Mouse (Mus musculus) brown adipose tissue, adult 24 weeks (tissue): ENCODE measurements around the gene Ube2q2. TPM values are rescaled to one million over a fixed set of nuclear protein-coding genes. Genes with fewer than 3 reads are reported as not detected.
"Not testable (repeated sequence)": the region's sequence is repeated elsewhere in the genome, so short reads cannot be mapped to it uniquely, and the experiment has no call there.

Source experiments
- H3K27ac ChIP-seq: fragments of 200-500 bp; replicated peaks from 2 replicates; pipeline ENCODE4 v1.5.1; 2012; ENCODE audit warnings: low read depth, mild to moderate bottlenecking, low read length
- H3K4me1 ChIP-seq: fragments of 200-500 bp; 2 replicates; pipeline ENCODE4 v1.6.1; 2012; ENCODE audit warnings: low read length, mixed read lengths; ENCODE audit not compliant: control insufficient read depth, insufficient read depth, insufficient read length
- H3K4me3 ChIP-seq: fragments of 200-500 bp; 2 replicates; pipeline ENCODE4 v1.5.1; 2012; ENCODE audit warnings: low read depth, mild to moderate bottlenecking, low read length, moderate library complexity; ENCODE audit not compliant: insufficient read depth
- polyA plus RNA-seq: library from polyadenylated mRNA; stranded (reverse); fragments of >200 nt; gene quantifications from 2 replicates; pipeline ENCODE4 v1.2.4, GENCODE M21; 2012; ENCODE audit not compliant: missing spikeins, insufficient read depth, insufficient read length

The Ube2q2 gene
- polyA plus RNA-seq, 1 experiment: 50.8 TPM

- no peak overlapping the region for H3K4me3 ChIP-seq
- peaks cover 4% of the 10 kb centered on the region for H3K4me1 ChIP-seq
- H3K27ac ChIP-seq: no peak overlapping the region
These were observed 66.4 kb downstream of the Ube2q2 start for GRCm38 (mm10) chr9:55215056-55215455.

GRCm38 (mm10) chr9:55215648-55216047, 67.0 kb downstream of the Ube2q2 start:
- H3K27ac ChIP-seq: 0 out of 2 replicates have a peak overlapping the region, but pooled peaks have one; percentile 23
- peaks cover 4% of the 10 kb centered on the region for H3K4me1 ChIP-seq
- H3K4me3 ChIP-seq: no peak overlapping the region

- 0 out of 2 replicates have a peak overlapping the region, but pooled peaks have one; percentile 23 for H3K27ac ChIP-seq
- H3K4me1 ChIP-seq: peaks cover 4% of the 10 kb centered on the region
- no peak overlapping the region for H3K4me3 ChIP-seq
These were observed 67.4 kb downstream of the Ube2q2 start for GRCm38 (mm10) chr9:55216078-55216477.

GRCm38 (mm10) chr9:55217381-55217780, 68.7 kb downstream of the Ube2q2 start:
- Histone ChIP-seq H3K27ac (no peak overlapping the region), H3K4me1 (no peaks in the 10 kb centered on the region), H3K4me3 (no peak overlapping the region)

- no peak overlapping the region for H3K4me3 ChIP-seq
- H3K27ac ChIP-seq: peak overlapping the region; percentile 81
- peaks cover 2% of the 10 kb centered on the region; the same call in 1 of the 2 replicates for H3K4me1 ChIP-seq
These were observed 76.6 kb downstream of the Ube2q2 start for GRCm38 (mm10) chr9:55225165-55225737.

- Histone ChIP-seq H3K27ac (peak overlapping the region; percentile 81; the same call in 1 of the 2 replicates), H3K4me3 (no peak overlapping the region), H3K4me1 (peaks cover 2% of the 10 kb centered on the region; the same call in 1 of the 2 replicates)
These were observed 77.6 kb downstream of the Ube2q2 start for GRCm38 (mm10) chr9:55226251-55226650.

GRCm38 (mm10) chr9:55228149-55228548, 79.5 kb downstream of the Ube2q2 start:
- Histone ChIP-seq H3K4me3 (no peak overlapping the region), H3K27ac (peak overlapping the region; percentile 56), H3K4me1 (peaks cover 2% of the 10 kb centered on the region; the same call in 1 of the 2 replicates)

GRCm38 (mm10) chr9:55229010-55229409, 80.4 kb downstream of the Ube2q2 start:
- Histone ChIP-seq H3K4me3 (no peak overlapping the region), H3K4me1 (peaks cover 2% of the 10 kb centered on the region; the same call in 1 of the 2 replicates), H3K27ac (peak overlapping the region; percentile 10; the same call in 1 of the 2 replicates)

- no peak overlapping the region for H3K27ac ChIP-seq
- H3K4me3 ChIP-seq: no peak overlapping the region
- no peaks in the 10 kb centered on the region for H3K4me1 ChIP-seq
These were observed 82.9 kb downstream of the Ube2q2 start for GRCm38 (mm10) chr9:55231544-55231943.

GRCm38 (mm10) chr9:55232110-55232509, 83.5 kb downstream of the Ube2q2 start:
- H3K27ac ChIP-seq: no peak overlapping the region
- no peaks in the 10 kb centered on the region for H3K4me1 ChIP-seq
- H3K4me3 ChIP-seq: no peak overlapping the region

- Histone ChIP-seq H3K27ac (0 out of 2 replicates have a peak overlapping the region, but pooled peaks have one; percentile 45), H3K4me3 (no peak overlapping the region), H3K4me1 (no peaks in the 10 kb centered on the region)
These were observed 83.9 kb downstream of the Ube2q2 start for GRCm38 (mm10) chr9:55232586-55232985.

- not testable (repeated sequence) for H3K27ac ChIP-seq, H3K4me3 ChIP-seq, H3K4me1 ChIP-seq
These were observed 84.4 kb downstream of the Ube2q2 start for GRCm38 (mm10) chr9:55233076-55233475.

- H3K27ac ChIP-seq: no peak overlapping the region
These were observed 87.8 kb downstream of the Ube2q2 start for GRCm38 (mm10) chr9:55236235-55237165.

GRCm38 (mm10) chr9:55240852-55241251, 92.2 kb downstream of the Ube2q2 start:
- Histone ChIP-seq H3K27ac (peak overlapping the region; percentile 5; the same call in 1 of the 2 replicates), H3K4me1 (no peaks in the 10 kb centered on the region), H3K4me3 (no peak overlapping the region)

More at GRCm38 (mm10) chr9:55236235-55237165, 87.8 kb downstream of the Ube2q2 start:
- Histone ChIP-seq H3K4me3 (no peak overlapping the region), H3K4me1 (no peaks in the 10 kb centered on the region)
